Mouse (Mus musculus) CH12.LX (cell line): ENCODE measurements around the gene Gadd45gip1. TPM values are rescaled to one million over a fixed set of nuclear protein-coding genes. Genes with fewer than 3 reads are reported as not detected.

ENCODE experiments used
- DNase-seq: peaks from one replicate; pipeline ENCODE4 v3.0.0-alpha.2; 2013; ENCODE audit errors: extremely low read depth
- H3K27ac ChIP-seq: 2 replicates; pipeline ENCODE4 v1.5.1; 2012; ENCODE audit warnings: low read depth, mild to moderate bottlenecking, control low read depth, moderate library complexity; ENCODE audit not compliant: insufficient read depth
- H3K27me3 ChIP-seq: replicated peaks from 2 replicates; pipeline ENCODE3; 2012; ENCODE audit warnings: inconsistent platforms
- H3K36me3 ChIP-seq, 2 experiments: replicated peaks in 1 of 2; 2 replicates each; pipeline versions ENCODE3 to v1.6.1; 2012; ENCODE audit warnings: inconsistent platforms in 1 of 2, low read length in 1 of 2, mild to moderate bottlenecking in 1 of 2, mixed read lengths in 1 of 2, moderate library complexity in 1 of 2; ENCODE audit not compliant: control insufficient read depth in 1 of 2, insufficient read depth in 1 of 2
- H3K4me1 ChIP-seq, 2 experiments: 2 replicates each; pipeline ENCODE4 v1.6.1; 2012; ENCODE audit warnings: inconsistent platforms in 1 of 2, moderate library complexity in 1 of 2; ENCODE audit not compliant: insufficient read depth in 2 of 2, control insufficient read depth in 1 of 2
- H3K4me2 ChIP-seq: 2 replicates; pipeline ENCODE4 v1.6.1; 2012; ENCODE audit warnings: low read depth, mild to moderate bottlenecking, control low read depth; ENCODE audit not compliant: poor library complexity, insufficient read depth, severe bottlenecking
- H3K4me3 ChIP-seq, 3 experiments: fragments of 150-350 bp in 1 of 3; sonication (generic) in 1 of 3; replicated peaks in 1 of 3; 2 replicates each; pipeline versions ENCODE3 to v1.5.1; 2011 to 2012; ENCODE audit warnings: low read depth in 2 of 3, low read length in 2 of 3, mild to moderate bottlenecking in 2 of 3, moderate library complexity in 2 of 3, control low read depth in 1 of 3, improper control_type of control experiment in 1 of 3, inconsistent platforms in 1 of 3, mixed read lengths in 1 of 3; ENCODE audit not compliant: poor library complexity in 1 of 3
- H3K79me2 ChIP-seq: replicated peaks from 2 replicates; pipeline ENCODE4 v1.6.1; 2012; ENCODE audit warnings: mild to moderate bottlenecking, moderate library complexity; ENCODE audit not compliant: control insufficient read depth, poor library complexity, insufficient read depth, severe bottlenecking; ENCODE audit errors: extremely low read depth
- H3K9ac ChIP-seq: 2 replicates; pipeline ENCODE4 v1.6.1; 2012; ENCODE audit warnings: low read depth, mild to moderate bottlenecking, control low read depth, moderate library complexity; ENCODE audit not compliant: insufficient read depth
- H3K9me3 ChIP-seq: replicated peaks from 2 replicates; pipeline ENCODE3; 2012; ENCODE audit warnings: low read length, inconsistent platforms, mixed read lengths
- BHLHE40 ChIP-seq: IDR thresholded peaks from 2 replicates; pipeline ENCODE4 v1.6.1; 2011; ENCODE audit warnings: mild to moderate bottlenecking, low read depth, low read length, improper control_type of control experiment
- CHD1 ChIP-seq: IDR thresholded peaks from 2 replicates; pipeline ENCODE4 v1.6.1; 2012; ENCODE audit warnings: low read depth, low read length, improper control_type of control experiment, inconsistent platforms
- CTCF ChIP-seq, 2 experiments: IDR thresholded peaks in 1 of 2; conservative IDR thresholded peaks in 1 of 2; 2 replicates each; pipeline ENCODE4 v1.5.1; 2011 to 2012; ENCODE audit warnings: low read depth in 2 of 2, low read length in 2 of 2, improper control_type of control experiment in 1 of 2, inconsistent platforms in 1 of 2, mild to moderate bottlenecking in 1 of 2, moderate library complexity in 1 of 2
- HCFC1 ChIP-seq: IDR thresholded peaks from 2 replicates; pipeline ENCODE4 v1.6.1; 2012; ENCODE audit warnings: low read depth, mild to moderate bottlenecking, inconsistent platforms, low read length, improper control_type of control experiment
- MAFK ChIP-seq: IDR thresholded peaks from 2 replicates; pipeline ENCODE4 v1.6.1; 2011; ENCODE audit warnings: low read length, improper control_type of control experiment; ENCODE audit not compliant: insufficient replicate concordance
- MAX ChIP-seq: IDR thresholded peaks from 2 replicates; pipeline ENCODE4 v1.6.1; 2011; ENCODE audit warnings: low read length, improper control_type of control experiment
- TBP ChIP-seq: conservative IDR thresholded peaks from 2 replicates; pipeline ENCODE4 v1.6.1; 2011; ENCODE audit warnings: low read depth, low read length, improper control_type of control experiment
- TCF12 ChIP-seq: IDR thresholded peaks from 2 replicates; pipeline ENCODE4 v1.6.1; 2014; ENCODE audit warnings: low read depth, mild to moderate bottlenecking, inconsistent platforms, low read length, improper control_type of control experiment
- dilution Hi-C: fragments of 300-500 bp; cut with MboI; formaldehyde crosslinking; loops from 2 replicates; pipeline ENCODE4 v1.14.3; 2020; ENCODE audit warnings: low sequenced_read_pairs; ENCODE audit not compliant: extremely low pct_unique_long_range_greater_than_20kb, extremely low pct_ligation_motif_present
- in situ Hi-C: fragments of 300-500 bp; cut with MboI; formaldehyde crosslinking; loops from 3 replicates; pipeline ENCODE4 v1.14.3; 2019; ENCODE audit warnings: low sequenced_read_pairs, low pct_ligation_motif_present, low pct_unique_long_range_greater_than_20kb, mixed read lengths
- polyA plus RNA-seq: library from polyadenylated mRNA; unstranded; fragments of >175 nt; gene quantifications from 2 replicates; pipeline ENCODE4 v1.2.1, GENCODE M21; 2012; ENCODE audit warnings: low read depth; ENCODE audit not compliant: insufficient read length
- total RNA-seq, 2 experiments: library from RNA; depleted of rRNA; stranded (reverse); fragments of 300-350 nt in 1 of 2; fragments of >200 nt in 1 of 2; gene quantifications; 2 replicates each; pipeline ENCODE4 v1.2.3; 2012 to 2014

Gadd45gip1 gene
- total and polyA plus RNA-seq, 3 experiments: 53.6 to 57.6 (median 56.6) TPM

GRCm38 (mm10) chr8:84838513-84838912 lies 7.2 kb downstream of the Gadd45gip1 start:
- in situ Hi-C loops: no loop called here
- dilution Hi-C loops: no loop called here
- peaks cover 8 to 78% of the 10 kb centered on the region in 2 experiments; a peak in 3 of 4 replicates for H3K4me1 ChIP-seq

GRCm38 (mm10) chr8:84839411-84839810 lies 8.1 kb downstream of the Gadd45gip1 start:
- H3K9ac ChIP-seq: peak overlapping the region; percentile 87
- H3K27me3 ChIP-seq: no peaks in the 10 kb centered on the region
- dilution Hi-C loops: no loop called here

More at GRCm38 (mm10) chr8:84838513-84838912, 7.2 kb downstream of the Gadd45gip1 start:
- Histone ChIP-seq H3K4me3 (no peak overlapping the region), H3K4me2 (no peak overlapping the region), H3K9me3 (no peaks in the 10 kb centered on the region), H3K27ac (no peak overlapping the region), H3K9ac (no peak overlapping the region), H3K36me3 (peaks cover 70 to 81% of the 10 kb centered on the region in 2 experiments), H3K79me2 (peaks cover 27% of the 10 kb centered on the region), H3K27me3 (no peaks in the 10 kb centered on the region)
- TF ChIP-seq TCF12: no peak
- no peak for TF ChIP-seq CTCF (conservative IDR thresholded peaks at IDR 0.05 in 1 of 2, IDR thresholded peaks at IDR 0.05 in 1 of 2; ENCODE audit: low read depth in 2 of 2, low read length in 2 of 2)
- no peak for DNase-seq

GRCm38 (mm10) chr8:84839875-84840247 lies 8.5 kb downstream of the Gadd45gip1 start:
- Histone ChIP-seq H3K27me3 (no peaks in the 10 kb centered on the region), H3K4me1 (peaks cover 14 to 78% of the 10 kb centered on the region in 2 experiments), H3K27ac (peak overlapping the region; percentile 77), H3K36me3 (peaks cover 72 to 81% of the 10 kb centered on the region in 2 experiments), H3K9ac (peak overlapping the region; percentile 87), H3K4me2 (peak overlapping the region; percentile 94), H3K79me2 (peaks cover 32% of the 10 kb centered on the region), H3K4me3 (peak overlapping the region; percentile 78 to 85 (median 83)), H3K9me3 (no peaks in the 10 kb centered on the region)
- dilution Hi-C loops: no loop called here
- DNase-seq: no peak
- in situ Hi-C loops: no loop called here
- TF ChIP-seq CHD1 (peak; percentile 49; the same call in 1 of the 2 replicates), BHLHE40 (no peak), MAFK (peak; percentile 97), HCFC1 (no peak), MAX (no peak), TBP (no peak)

More at GRCm38 (mm10) chr8:84839411-84839810, 8.1 kb downstream of the Gadd45gip1 start:
- H3K79me2 ChIP-seq: peaks cover 29% of the 10 kb centered on the region
- H3K4me1 ChIP-seq: peaks cover 10 to 78% of the 10 kb centered on the region in 2 experiments
- peak overlapping the region; percentile 94 for H3K4me2 ChIP-seq
- peak overlapping the region; percentile 78 to 85 (median 83) for H3K4me3 ChIP-seq
- no peaks in the 10 kb centered on the region for H3K9me3 ChIP-seq
- in situ Hi-C loops: no loop called here
- peaks cover 72 to 81% of the 10 kb centered on the region in 2 experiments for H3K36me3 ChIP-seq
- TF ChIP-seq CHD1: no peak
- no peak for DNase-seq
- H3K27ac ChIP-seq: no peak overlapping the region; the same call in 1 of the 2 replicates
